8 mouse cellular contexts compared by ENCODE assay signal in the genomic region with DNA sequence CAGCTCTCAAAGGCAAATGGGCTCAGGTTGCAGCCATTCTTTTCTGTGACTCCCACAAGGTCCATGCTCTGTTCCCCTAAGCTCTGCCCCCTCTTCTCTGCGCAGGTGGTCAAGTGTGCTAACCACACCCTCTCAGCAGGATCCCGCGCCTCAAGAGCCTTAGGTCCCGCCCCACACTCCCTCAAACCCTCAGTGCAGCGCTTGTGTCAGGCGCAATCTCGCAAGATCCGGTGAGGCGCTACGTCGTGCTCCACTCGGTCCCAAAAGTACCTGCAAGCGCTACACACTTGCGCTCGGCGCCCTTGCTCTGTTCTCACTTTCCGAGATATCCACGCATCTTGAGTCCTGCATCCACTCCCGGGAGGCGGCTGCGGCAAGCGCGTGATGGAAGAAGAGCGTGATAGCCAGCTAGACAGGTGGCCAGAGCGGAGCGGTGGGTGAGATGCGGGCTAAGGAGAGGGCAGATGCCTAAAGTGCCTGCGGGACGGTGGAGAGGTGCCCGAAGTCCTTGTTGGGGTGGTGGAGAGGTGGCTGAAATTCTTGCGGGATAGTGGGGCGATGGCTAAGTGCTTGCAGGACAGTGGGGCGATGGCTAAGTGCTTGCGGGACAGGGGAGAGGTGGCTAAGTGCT. TPM values are rescaled to one million over a fixed set of nuclear protein-coding genes. Genes with fewer than 3 reads are reported as not detected.
A peak's percentile ranks its signal among the peaks of the same experiment; 100 is the strongest.
DNase-seq lines count a peak whose midpoint lies in the region; ATAC-seq and TF ChIP-seq lines count a peak whose summit lies in the region.

No protein-coding gene starts in this region.

- no peaks in the 10 kb centered on the region for H3K4me1 ChIP-seq in heart, postnatal 0 days (ENCODE audit: control insufficient read depth, insufficient read depth)
- no peaks in the 10 kb centered on the region for H3K4me1 ChIP-seq in lung, postnatal 0 days (ENCODE audit: insufficient read depth, low read depth, low read length)

- 5% methylated on average over 34 of the region's 34 CpGs for WGBS in heart, postnatal 0 days
- 9% methylated on average over 34 of the region's 34 CpGs for WGBS in lung, postnatal 0 days

- peak overlapping the region; percentile 65 for H3K4me2 ChIP-seq in heart, postnatal 0 days (ENCODE audit: low read depth, low read length)
- peak overlapping the region; percentile 53 for H3K4me2 ChIP-seq in lung, postnatal 0 days (replicated peaks; ENCODE audit: low read depth, low read length)

- no peaks in the 10 kb centered on the region for H3K36me3 ChIP-seq in heart, postnatal 0 days (replicated peaks; ENCODE audit: control insufficient read depth, insufficient read depth, low read length)
- H3K36me3 ChIP-seq in lung, postnatal 0 days (ENCODE audit: insufficient read depth, low read length): no peaks in the 10 kb centered on the region

- no peak overlapping the region for H3K27ac ChIP-seq in heart, postnatal 0 days (ENCODE audit: low read depth)
- no peak overlapping the region for H3K27ac ChIP-seq in lung, postnatal 0 days (ENCODE audit: low read length)

- no peak for ATAC-seq in heart, postnatal 0 days (ENCODE audit: insufficient read depth, low read depth)
- ATAC-seq in lung, postnatal 0 days: peak; percentile 95

- peak; percentile 12 for DNase-seq in ovary, postnatal 36 days (ENCODE audit: low spot score)
- no peak for DNase-seq in ovary, adult 18-20 months (ENCODE audit: low spot score)
- peak; percentile 43 for DNase-seq in embryo, embryonic 10.5 days (ENCODE audit: low spot score)
- DNase-seq in heart, postnatal 0 days (ENCODE audit: low spot score): no peak
- peak; percentile 10 for DNase-seq in kidney, postnatal 10 days
- DNase-seq in lung, postnatal 0 days (ENCODE audit: low spot score): peak; percentile 73
- DNase-seq in right cerebral cortex, adult 18-20 months: peak; percentile 8
- DNase-seq in urinary bladder, postnatal 36 days (ENCODE audit: low spot score in 2 of 2): peak; percentile 1 to 20

- no peak for TF ChIP-seq EP300 in heart, postnatal 0 days (IDR thresholded peaks at IDR 0.05; ENCODE audit: low read depth)
- no peak for TF ChIP-seq EP300 in lung, postnatal 0 days (IDR thresholded peaks at IDR 0.05)

- peaks cover 17% of the 10 kb centered on the region for H3K27me3 ChIP-seq in heart, postnatal 0 days (ENCODE audit: control insufficient read depth, insufficient read depth, low read length)
- H3K27me3 ChIP-seq in lung, postnatal 0 days (replicated peaks; ENCODE audit: insufficient read depth, low read length): peaks cover 7% of the 10 kb centered on the region; the same call in 1 of the 2 replicates

- H3K9me3 ChIP-seq in heart, postnatal 0 days (replicated peaks; ENCODE audit: control insufficient read depth, low read length): no peaks in the 10 kb centered on the region
- H3K9me3 ChIP-seq in lung, postnatal 0 days (ENCODE audit: low read length): no peaks in the 10 kb centered on the region

- H3K9ac ChIP-seq in heart, postnatal 0 days (replicated peaks; ENCODE audit: low read depth, low read length): no peak overlapping the region; the same call in 1 of the 2 replicates
- H3K9ac ChIP-seq in lung, postnatal 0 days (replicated peaks; ENCODE audit: low read depth): no peak overlapping the region

- peak overlapping the region; percentile 42 for H3K4me3 ChIP-seq in heart, postnatal 0 days (ENCODE audit: low read depth, low read length)
- peak overlapping the region; percentile 34 for H3K4me3 ChIP-seq in lung, postnatal 0 days (ENCODE audit: low read depth, low read length)

- no peak for TF ChIP-seq CTCF in heart, postnatal 0 days (IDR thresholded peaks at IDR 0.05; ENCODE audit: low read depth)
- no peak for TF ChIP-seq CTCF in lung, postnatal 0 days (IDR thresholded peaks at IDR 0.05)

RNA-seq across cellular contexts. Expression of gene Gm26992, which starts 25.8 kb away (rescaled TPM):
- total RNA-seq in heart, postnatal 0 days (2014; rRNA removed; ENCODE audit: low replicate concordance): not detected in 2 replicates
- polyA plus RNA-seq in heart, postnatal 0 days (2015; fragmentation: Nextera tagmentation; extraction: Ambion mirVana): not detected in 2 replicates
- not detected in 2 replicates for polyA plus RNA-seq in lung, postnatal 0 days (2015; fragmentation: Nextera tagmentation; extraction: Ambion mirVana)

RNA-seq across cellular contexts. Expression of gene Tsx, which starts 33.4 kb away (rescaled TPM):
- total RNA-seq in heart, postnatal 0 days (2014; rRNA removed; ENCODE audit: low replicate concordance): not detected in 2 replicates
- 0.15 TPM in 1 of 2 replicates, not detected in the other for polyA plus RNA-seq in heart, postnatal 0 days (2015; fragmentation: Nextera tagmentation; extraction: Ambion mirVana)
- 0.35 and 0.39 TPM in 2 replicates for polyA plus RNA-seq in lung, postnatal 0 days (2015; fragmentation: Nextera tagmentation; extraction: Ambion mirVana)

Comparison
In these comparisons a context has a peak if more than half of its experiments do, and no peak if none do; other contexts are left out.
1. DNase-seq: peak in ovary, postnatal 36 days (single experiment), embryo, embryonic 10.5 days (single experiment), kidney, postnatal 10 days (single experiment), lung, postnatal 0 days (single experiment), right cerebral cortex, adult 18-20 months (single experiment) and urinary bladder, postnatal 36 days (2 of 2); none in ovary, adult 18-20 months (single experiment) and heart, postnatal 0 days (single experiment).